Mouse (Mus musculus) gastrocnemius, adult 18-20 months (tissue): ENCODE data around the gene Neb. TPM values are rescaled to one million over a fixed set of nuclear protein-coding genes. Genes with fewer than 3 reads are reported as not detected.
A peak's percentile ranks its signal among the peaks of the same experiment; 100 is the strongest.

ENCODE experiments used
- DNase-seq: peaks from one replicate; pipeline ENCODE4 v3.0.0; 2021; ENCODE audit warnings: low spot score
- long read RNA-seq, 2 experiments: library from polyadenylated mRNA; stranded (forward); transcript quantifications; one replicate each; pipeline ENCODE4 v2.0.0; 2021
- total RNA-seq, 2 experiments: library from RNA; stranded (reverse); gene quantifications; 2 replicates each; pipeline ENCODE4 v1.2.3; 2021

Gene Neb
- total RNA-seq = 1,000 to 10,000 TPM; 5,308 to 5,533 TPM
- long read RNA-seq, experiment 1, transcript Neb-204 (10 exons, 1,000 nt) = major isoform, 5 of 245 reads
- long read RNA-seq, experiment 1, partial matches to known transcripts = 170 of 245 reads
- long read RNA-seq, experiment 1, other reads (novel, unspliced or antisense) = 70 of 245 reads
- long read RNA-seq, experiment 2, transcript Neb-204 (10 exons, 1,000 nt) = major isoform, 7 of 285 reads
- long read RNA-seq, experiment 2, partial matches to known transcripts = 196 of 285 reads
- long read RNA-seq, experiment 2, other reads (novel, unspliced or antisense) = 81 of 285 reads

DNA sequence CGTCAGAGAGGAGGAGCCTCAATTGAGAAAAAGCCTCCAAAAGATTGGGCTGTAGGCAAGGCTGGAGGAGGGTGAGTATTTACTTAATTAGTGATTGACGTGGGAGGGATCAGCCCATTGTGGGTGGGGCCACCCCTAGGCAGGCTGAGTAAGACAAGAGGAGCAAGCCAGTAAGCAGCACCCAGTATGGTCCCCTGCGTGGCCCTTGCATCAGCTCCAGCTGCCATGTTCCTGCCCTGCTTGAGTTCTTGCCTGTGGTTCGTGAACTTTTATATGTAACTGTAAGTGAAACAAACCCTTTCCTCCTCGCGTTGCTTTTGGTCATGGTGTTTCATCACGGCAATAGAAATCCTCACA, at the start of gene Neb:
Gene Neb (minus strand): TSS at position 27 of the 357 bp plus-strand sequence.
- no peak for DNase-seq

GRCm38 (mm10) chr2:52427383-52427782, 49.1 kb upstream of the Neb start:
- no peak for DNase-seq

GRCm38 (mm10) chr2:52426041-52426440, 47.8 kb upstream of the Neb start:
- no peak for DNase-seq

GRCm38 (mm10) chr2:52425523-52425795, 47.2 kb upstream of the Neb start:
- no peak for DNase-seq

- DNase-seq = peak; percentile 94
These were observed 46.7 kb upstream of the Neb start, which contains the start of gene Arl5a for GRCm38 (mm10) chr2:52424747-52425522. TSS of gene Arl5a (minus strand) at chr2:52424901.

DNA sequence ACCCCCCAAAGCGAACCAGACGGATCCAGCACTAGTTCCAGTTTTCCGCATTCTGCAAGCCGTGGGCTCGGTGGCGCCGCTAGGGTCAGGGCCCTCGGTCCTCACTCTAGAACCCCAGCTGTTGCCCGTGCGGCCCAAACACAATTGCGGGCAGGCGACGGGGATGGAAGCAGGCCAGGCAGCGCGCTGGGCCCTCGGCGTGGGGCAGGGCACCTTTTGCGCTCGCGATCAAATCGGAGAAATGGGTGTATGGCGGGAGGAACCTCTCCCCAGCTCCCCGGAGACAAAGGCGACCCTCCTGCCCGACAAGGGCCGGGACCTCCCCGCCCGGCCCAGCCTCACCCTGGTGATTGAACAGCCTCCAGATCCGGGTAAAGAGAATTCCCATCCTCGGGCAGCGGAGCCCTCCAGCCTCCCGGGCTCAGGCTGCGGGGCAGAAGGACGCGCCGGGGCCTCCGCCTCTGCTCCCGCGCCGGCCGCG, 46.0 kb upstream of the Neb start:
- DNase-seq = no peak

DNA sequence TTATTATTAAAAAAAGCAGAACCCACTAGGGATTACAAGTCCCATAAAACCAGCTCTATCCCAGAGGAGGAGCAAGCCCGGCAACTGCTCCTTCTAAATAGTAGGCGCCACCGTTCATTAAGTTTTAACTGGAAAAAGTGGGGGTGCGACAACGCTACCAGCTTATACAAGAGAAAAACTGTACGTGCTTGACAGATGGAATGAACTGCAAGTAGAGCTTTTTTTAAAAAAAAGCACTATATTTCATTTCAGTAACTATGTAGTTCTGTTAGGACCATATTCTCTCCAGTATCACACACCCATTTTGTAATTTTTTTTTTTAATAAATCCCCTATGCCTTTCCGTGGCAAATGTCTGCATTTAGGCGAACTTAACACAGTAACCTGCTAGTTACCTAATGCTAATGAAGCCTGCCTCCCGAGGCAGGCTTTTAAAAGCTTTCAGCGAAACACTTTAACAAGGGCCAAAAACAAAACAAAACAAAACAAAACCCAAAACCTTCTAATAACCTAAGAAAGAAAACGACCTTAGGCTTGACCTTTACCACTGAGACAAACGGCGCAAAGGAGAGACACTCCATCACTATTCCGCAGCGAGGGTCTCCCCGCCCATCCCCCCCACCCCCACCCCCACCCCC, 45.5 kb upstream of the Neb start:
- DNase-seq = no peak

DNA sequence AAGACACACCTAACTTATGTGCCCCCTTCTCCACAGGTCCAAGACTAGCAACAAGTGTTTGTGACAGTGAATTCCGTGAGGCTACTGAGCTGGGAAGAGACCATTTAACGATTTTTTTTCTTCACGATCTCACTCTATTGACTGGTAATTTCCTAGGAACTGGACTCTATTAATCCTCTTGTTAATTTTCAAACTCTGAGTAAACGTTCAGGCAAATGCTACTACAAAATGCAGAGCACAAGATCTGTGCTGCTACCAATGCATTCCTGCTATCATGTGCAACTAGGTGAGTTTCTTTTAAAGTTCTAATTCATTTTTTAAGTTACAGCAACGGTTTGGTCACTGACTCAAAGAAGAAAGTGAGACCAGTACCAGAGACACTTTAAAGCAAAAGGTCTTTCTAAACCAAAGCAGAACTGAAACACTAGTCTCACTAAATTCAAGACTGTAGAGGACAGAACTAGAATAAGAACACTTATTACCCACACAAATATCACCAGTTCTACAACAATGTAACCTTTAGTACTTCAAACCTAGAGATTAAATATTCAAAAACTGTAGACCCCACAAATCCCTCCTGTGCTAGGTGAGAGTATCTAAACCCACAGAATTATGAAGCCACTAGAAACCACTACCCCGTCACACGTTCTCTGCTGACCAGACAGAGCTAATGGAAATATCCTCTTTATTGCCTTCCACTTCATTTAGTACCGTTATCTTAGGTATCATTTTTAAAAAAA, 44.8 kb upstream of the Neb start:
- no peak for DNase-seq

DNA sequence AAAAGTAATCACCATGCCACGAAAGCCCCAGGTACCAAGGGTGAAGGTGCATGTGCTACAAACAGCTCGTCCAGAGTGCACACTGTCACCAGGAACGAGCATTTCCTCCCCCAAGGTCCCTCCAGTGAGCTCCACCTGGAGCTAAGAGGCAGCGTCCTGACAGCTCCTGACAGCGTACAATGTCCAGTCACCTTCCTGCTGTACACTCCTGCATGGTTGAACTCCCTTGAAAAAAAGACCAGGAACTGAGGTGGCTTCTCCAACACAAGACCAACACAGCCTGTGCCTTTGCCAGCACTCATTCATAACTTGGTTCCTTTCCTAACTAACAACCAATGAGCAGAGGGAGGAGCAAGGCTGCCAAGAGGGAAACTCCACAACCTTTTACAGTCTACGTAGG, 42.9 kb upstream of the Neb start:
- no peak for DNase-seq

DNA sequence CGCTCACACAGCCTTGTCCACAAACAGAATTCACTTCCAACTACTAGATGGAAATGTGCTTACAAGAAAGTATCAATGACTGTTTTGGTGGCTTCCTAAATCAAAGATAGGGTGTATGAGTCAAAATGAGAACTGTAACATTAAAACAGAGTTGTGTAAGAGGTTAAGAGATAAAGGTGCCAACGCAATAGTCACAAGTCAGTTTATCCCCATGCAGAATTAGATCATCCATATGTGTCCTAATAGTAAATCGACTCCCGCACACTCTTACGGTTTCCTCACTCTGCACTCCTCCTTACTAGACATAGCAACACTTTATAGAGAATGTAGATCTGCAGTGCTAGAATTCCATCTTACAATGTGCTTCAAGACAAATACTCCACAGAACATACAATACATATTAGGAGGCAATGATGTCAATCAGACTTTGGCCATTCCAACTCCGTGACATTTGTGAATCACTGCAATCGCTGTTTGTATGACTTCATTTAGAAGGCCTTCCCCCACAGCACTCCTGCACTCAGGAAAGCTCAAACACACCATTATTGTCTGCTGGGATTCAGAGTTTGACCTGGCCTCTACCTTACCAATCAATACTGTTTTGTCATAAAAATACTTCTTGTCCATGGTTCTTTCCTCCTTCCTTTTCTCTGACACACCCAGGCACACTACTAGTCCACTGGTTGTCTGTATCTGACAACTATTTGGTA, 41.9 kb upstream of the Neb start:
- no peak for DNase-seq

DNA sequence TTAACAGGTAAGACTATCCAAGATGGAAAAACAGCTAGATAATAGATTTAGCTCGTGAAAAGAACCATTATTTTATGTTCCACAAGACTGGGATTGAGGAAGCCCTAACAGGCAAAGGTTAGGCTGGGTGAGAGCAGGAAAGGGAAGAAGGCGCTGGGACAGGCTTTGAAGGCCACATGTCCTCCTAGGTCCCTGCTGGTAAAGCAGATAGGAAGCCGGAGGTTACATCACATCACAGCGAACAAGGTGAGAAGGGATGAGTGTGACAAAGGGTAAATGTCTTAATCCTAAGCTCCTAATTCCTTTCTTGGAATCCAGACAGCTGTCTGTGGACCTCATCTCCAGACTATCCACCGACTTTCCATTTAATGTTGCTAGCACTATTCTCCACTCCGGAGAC, 41.0 kb upstream of the Neb start:
- DNase-seq = no peak

GRCm38 (mm10) chr2:52412524-52413037, 34.3 kb upstream of the Neb start:
- no peak for DNase-seq

DNA sequence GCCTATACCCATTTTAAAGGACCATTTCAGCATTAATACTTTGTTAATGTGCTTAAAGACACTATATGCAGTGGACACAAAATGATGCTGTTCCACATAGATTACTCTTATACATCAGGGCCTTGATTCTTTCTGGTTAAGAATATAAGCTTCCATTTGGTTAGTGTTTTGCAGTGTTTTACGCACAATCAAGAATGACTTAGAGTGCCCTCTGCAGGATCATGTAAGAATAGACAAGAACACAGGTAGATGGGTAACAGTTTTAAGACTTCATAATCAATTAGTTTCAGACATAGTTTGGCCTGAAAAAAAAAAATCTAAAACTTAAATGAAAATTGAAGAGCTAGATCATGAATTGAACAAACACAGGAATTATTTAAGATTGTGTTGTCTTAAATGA, 28.2 kb upstream of the Neb start:
- peak; percentile 45 for DNase-seq

GRCm38 (mm10) chr2:52405238-52405637, 27.0 kb upstream of the Neb start:
- no peak for DNase-seq

- DNase-seq = no peak
These were observed 16.3 kb upstream of the Neb start for GRCm38 (mm10) chr2:52394529-52394928.

- peak; percentile 78 for DNase-seq
These were observed 12.2 kb upstream of the Neb start for GRCm38 (mm10) chr2:52390415-52390975.

DNA sequence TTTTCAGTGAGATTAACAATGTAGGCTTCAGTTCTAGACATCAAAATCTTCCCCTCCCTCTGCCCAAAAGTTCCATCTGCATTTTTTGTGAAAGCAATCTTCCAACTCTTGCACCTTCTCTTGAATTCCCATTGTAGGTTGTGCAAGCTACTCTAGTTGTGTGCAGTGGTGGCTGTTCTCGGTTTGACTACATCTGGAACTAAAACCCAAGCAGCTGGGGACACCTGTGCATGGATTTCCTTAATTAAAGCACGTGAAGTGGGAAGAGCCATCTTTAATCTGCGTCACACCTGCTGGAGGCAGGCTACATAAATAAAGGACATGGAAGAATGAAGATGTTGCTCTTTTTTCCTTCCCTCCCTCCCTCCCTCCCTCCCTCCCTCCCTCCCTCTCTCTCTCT, 11.7 kb upstream of the Neb start:
- DNase-seq = no peak

- DNase-seq = no peak
These were observed 8.2 kb upstream of the Neb start for GRCm38 (mm10) chr2:52386451-52386850.

DNA sequence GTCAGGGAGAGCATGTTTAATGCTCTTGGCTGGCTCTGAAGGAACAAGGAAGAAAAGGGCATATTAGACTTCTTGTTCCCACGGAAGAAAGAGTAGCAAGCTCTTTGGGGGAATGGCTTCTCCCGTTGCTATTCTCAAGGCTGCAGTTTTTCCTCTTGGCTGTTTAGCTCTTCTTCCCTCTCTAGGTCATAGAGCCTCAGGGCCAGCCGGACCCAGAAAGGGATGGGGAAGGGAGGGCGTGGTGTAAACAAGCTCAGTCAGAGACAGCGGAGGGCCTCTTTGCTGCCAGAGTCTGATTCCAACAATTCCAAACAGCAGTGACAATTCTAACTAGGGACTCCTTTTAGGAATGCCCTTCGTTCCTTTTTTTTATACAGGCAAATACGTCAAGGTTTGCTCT, 7.8 kb upstream of the Neb start:
- peak; percentile 30 for DNase-seq

DNA sequence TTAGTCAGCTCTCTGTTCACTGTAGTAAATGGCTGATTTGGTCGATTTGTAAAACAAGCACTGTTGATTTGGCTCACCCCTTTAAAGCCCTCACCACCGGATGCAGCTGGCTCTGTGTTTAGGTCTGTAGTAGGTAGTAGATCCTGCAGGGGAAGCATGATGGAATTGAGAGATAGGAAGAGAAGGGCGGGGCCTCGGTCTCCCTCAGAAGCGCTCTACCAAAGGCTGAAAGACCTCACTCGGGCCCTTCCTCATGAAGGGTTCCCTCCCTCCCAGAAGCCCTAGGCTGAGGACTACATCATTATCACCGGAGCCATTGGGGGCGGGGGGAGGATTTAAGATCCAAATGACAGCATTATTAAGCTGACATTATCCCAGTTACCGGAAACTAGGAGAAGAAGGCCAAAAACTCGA, 581 bp upstream of the Neb start:
- DNase-seq = no peak
